In the genomic region with DNA sequence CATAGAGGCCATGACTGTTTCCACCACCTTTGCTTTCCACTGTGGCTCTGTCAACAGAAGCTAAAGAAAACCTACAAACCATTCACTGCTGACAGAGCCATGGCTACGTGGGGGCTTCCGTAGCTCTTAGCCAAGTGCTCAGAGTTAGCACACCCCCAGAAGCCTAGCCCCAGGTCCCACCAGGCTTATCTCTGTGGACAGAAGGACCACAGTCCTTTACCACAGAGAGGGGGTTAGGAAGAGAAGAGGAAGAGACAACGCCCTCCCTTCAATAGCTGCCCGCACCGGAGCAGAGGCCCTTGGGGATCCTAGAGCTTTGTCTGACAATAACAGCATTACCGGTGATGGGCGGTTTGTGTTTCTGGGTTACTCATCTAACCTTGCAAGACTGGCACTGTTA, we compare ENCODE assay signal across 14 mouse cellular contexts. TPM values are rescaled to one million over a fixed set of nuclear protein-coding genes. Genes with fewer than 3 reads are reported as not detected.
DNase-seq lines count a peak whose midpoint lies in the region; ATAC-seq and TF ChIP-seq lines count a peak whose summit lies in the region.
"Had no signal": no experiment of that assay in that cellular context is flagged by ENCODE, and none has a peak within 500 bp of the region (broad histone marks: within the 10 kb centered on the region; RNA-seq: fewer than 3 reads in every experiment).

No protein-coding gene starts in this region.

- no peaks in the 10 kb centered on the region for H3K9me3 ChIP-seq in G1E (replicated peaks)
- H3K9me3 ChIP-seq in heart, postnatal 0 days (replicated peaks; ENCODE audit: control insufficient read depth, low read length) = no peaks in the 10 kb centered on the region
- no peaks in the 10 kb centered on the region for H3K9me3 ChIP-seq in liver, postnatal 0 days (ENCODE audit: low read length)

- H3K9ac ChIP-seq in heart, postnatal 0 days (replicated peaks; ENCODE audit: low read depth, low read length) = no peak overlapping the region
- 0 out of 2 replicates have a peak overlapping the region, but pooled peaks have one; percentile 8 for H3K9ac ChIP-seq in liver, postnatal 0 days (replicated peaks)

- ATAC-seq in G1E (ENCODE audit: extremely low read depth, insufficient number of reproducible peaks, low FRiP score, poor library complexity, severe bottlenecking) = peak; percentile 94
- ATAC-seq in heart, postnatal 0 days (ENCODE audit: insufficient read depth, low read depth) = peak; percentile 34
- ATAC-seq in liver, postnatal 0 days = peak; percentile 48
- ATAC-seq: inflammation-experienced regulatory T-cells, adult 6 months had no signal

- no peak for TF ChIP-seq EP300 in heart, postnatal 0 days (IDR thresholded peaks at IDR 0.05; ENCODE audit: low read depth)
- no peak for TF ChIP-seq EP300 in liver, postnatal 0 days (IDR thresholded peaks at IDR 0.05; ENCODE audit: low read depth)

- DNase-seq in heart, adult 18-20 months = peak; percentile 20 to 48
- no peak for DNase-seq in heart, postnatal 4 days
- peak; percentile 94 for DNase-seq in G1E (ENCODE audit: low spot score)
- DNase-seq in heart, postnatal 0 days (ENCODE audit: low spot score) = no peak
- DNase-seq in liver, postnatal 0 days = no peak
- no peak for DNase-seq in ovary, postnatal 36 days (ENCODE audit: low spot score)
- DNase-seq in thymus, postnatal 0 days (ENCODE audit: low spot score) = no peak
- DNase-seq in left cerebral cortex, adult 18-20 months (ENCODE audit: low spot score in 2 of 2) = no peak
- DNase-seq: adrenal gland, postnatal 25 days; cerebellum, adult 8-10 months; thymus, postnatal 25 days had no signal

- H3K4me1 ChIP-seq in G1E (ENCODE audit: insufficient read depth, low read depth, low read length) = peaks cover 100% of the 10 kb centered on the region
- H3K4me1 ChIP-seq in heart, postnatal 0 days (ENCODE audit: control insufficient read depth, insufficient read depth) = peaks cover 1% of the 10 kb centered on the region
- H3K4me1 ChIP-seq in liver, postnatal 0 days (ENCODE audit: insufficient read depth) = peaks cover 54% of the 10 kb centered on the region

- TF ChIP-seq CTCF in G1E (IDR thresholded peaks at IDR 0.05; ENCODE audit: low read depth, low read length) = no peak
- TF ChIP-seq CTCF in heart, postnatal 0 days (IDR thresholded peaks at IDR 0.05; ENCODE audit: low read depth) = no peak
- TF ChIP-seq CTCF in liver, postnatal 0 days (IDR thresholded peaks at IDR 0.05; ENCODE audit: low read depth) = no peak

- peak overlapping the region; percentile 58 for H3K27ac ChIP-seq in heart, postnatal 0 days (ENCODE audit: low read depth)
- peak overlapping the region; percentile 73 for H3K27ac ChIP-seq in liver, postnatal 0 days (ENCODE audit: low read depth)

- WGBS in heart, postnatal 0 days = 56% methylated on average over 7 of the region's 7 CpGs
- 29% methylated on average over 7 of the region's 7 CpGs for WGBS in liver, postnatal 0 days (ENCODE audit: insufficient replicate concordance)

- no peak overlapping the region for H3K4me2 ChIP-seq in heart, postnatal 0 days (ENCODE audit: low read depth, low read length)
- H3K4me2 ChIP-seq in liver, postnatal 0 days (ENCODE audit: low read depth, low read length) = peak overlapping the region; percentile 39; the same call in 1 of the 2 replicates

- H3K27me3 ChIP-seq in G1E (ENCODE audit: insufficient read depth, low read length) = no peaks in the 10 kb centered on the region
- H3K27me3 ChIP-seq in heart, postnatal 0 days (ENCODE audit: control insufficient read depth, insufficient read depth, low read length) = no peaks in the 10 kb centered on the region
- H3K27me3 ChIP-seq in liver, postnatal 0 days (ENCODE audit: insufficient read depth, low read length) = no peaks in the 10 kb centered on the region

- peak overlapping the region; percentile 68 for H3K4me3 ChIP-seq in G1E (ENCODE audit: low read depth, low read length)
- H3K4me3 ChIP-seq in heart, postnatal 0 days (ENCODE audit: low read depth, low read length) = no peak overlapping the region
- no peak overlapping the region for H3K4me3 ChIP-seq in liver, postnatal 0 days (ENCODE audit: low read depth, low read length)

- peaks cover 93% of the 10 kb centered on the region for H3K36me3 ChIP-seq in G1E (replicated peaks)
- H3K36me3 ChIP-seq in heart, postnatal 0 days (replicated peaks; ENCODE audit: control insufficient read depth, insufficient read depth, low read length) = no peaks in the 10 kb centered on the region
- no peaks in the 10 kb centered on the region for H3K36me3 ChIP-seq in liver, postnatal 0 days (replicated peaks; ENCODE audit: insufficient read depth, low read length)

RNA-seq across cellular contexts. Expression of gene Spns2, which starts 14.3 kb away (rescaled TPM):
- total RNA-seq in heart, adult 18-20 months (2021) = 1 to 10 TPM; 6.3 to 9.0 TPM
- total RNA-seq in heart, postnatal 4 days (2021) = 10 to 100 TPM; 17.0 to 18.0 TPM
- total RNA-seq in G1E (2014; fragmentation: Nextera tagmentation) (129 and 145 TPM in 2 replicates), G1E (2017) (29.3 and 40.8 TPM in 2 replicates)
- 69.2 and 113 TPM in 2 replicates for polyA plus RNA-seq in G1E (2012)
- total RNA-seq in heart, postnatal 0 days (2014; rRNA removed; ENCODE audit: low replicate concordance) = 31.8 and 44.2 TPM in 2 replicates
- 2.4 and 2.9 TPM in 2 replicates for polyA plus RNA-seq in heart, postnatal 0 days (2015; fragmentation: Nextera tagmentation; extraction: Ambion mirVana)
- 4.1 and 4.9 TPM in 2 replicates for polyA plus RNA-seq in liver, postnatal 0 days (2015; fragmentation: Nextera tagmentation; extraction: Ambion mirVana)
- 1.4 and 1.5 TPM in 2 replicates for polyA plus RNA-seq in thymus, postnatal 0 days (2015; fragmentation: Nextera tagmentation; extraction: Ambion mirVana)
- 10 to 100 TPM; 53.7 to 55.4 TPM for total RNA-seq in left cerebral cortex, adult 18-20 months (2021)
- polyA plus RNA-seq: inflammation-experienced regulatory T-cells, adult 6 months had no signal

RNA-seq across cellular contexts. Expression of gene Mybbp1a, which starts 34.3 kb away (rescaled TPM):
- 10 to 100 TPM; 43.1 to 47.5 TPM for total RNA-seq in heart, adult 18-20 months (2021)
- 10 to 100 TPM; 55.6 to 55.9 TPM for total RNA-seq in heart, postnatal 4 days (2021)
- total RNA-seq in G1E (2014; fragmentation: Nextera tagmentation) (496 and 593 TPM in 2 replicates), G1E (2017) (96.8 and 125 TPM in 2 replicates)
- polyA plus RNA-seq in G1E (2012) = 195 and 253 TPM in 2 replicates
- total RNA-seq in heart, postnatal 0 days (2014; rRNA removed; ENCODE audit: low replicate concordance) = 20.5 and 20.9 TPM in 2 replicates
- polyA plus RNA-seq in heart, postnatal 0 days (2015; fragmentation: Nextera tagmentation; extraction: Ambion mirVana) = 41.3 and 42.1 TPM in 2 replicates
- polyA plus RNA-seq in liver, postnatal 0 days (2015; fragmentation: Nextera tagmentation; extraction: Ambion mirVana) = 40.2 and 44.5 TPM in 2 replicates
- 124 and 128 TPM in 2 replicates for polyA plus RNA-seq in thymus, postnatal 0 days (2015; fragmentation: Nextera tagmentation; extraction: Ambion mirVana)
- 10 to 100 TPM; 53.3 to 53.6 TPM for total RNA-seq in left cerebral cortex, adult 18-20 months (2021)

RNA-seq across cellular contexts. Expression of gene Ggt6, which starts 40.1 kb away (rescaled TPM):
- total RNA-seq in heart, adult 18-20 months (2021) = not detected
- not detected for total RNA-seq in heart, postnatal 4 days (2021)
- total RNA-seq in G1E (2014; fragmentation: Nextera tagmentation) = not detected in 2 replicates
- 0.05 TPM in 1 of 2 replicates, not detected in the other for total RNA-seq in G1E (2017)
- not detected in 2 replicates for polyA plus RNA-seq in G1E (2012)
- 5.3 TPM in 1 of 2 replicates, not detected in the other for total RNA-seq in heart, postnatal 0 days (2014; rRNA removed; ENCODE audit: low replicate concordance)
- polyA plus RNA-seq in heart, postnatal 0 days (2015; fragmentation: Nextera tagmentation; extraction: Ambion mirVana) = 0.05 TPM in 1 of 2 replicates, not detected in the other
- 0.79 and 1.2 TPM in 2 replicates for polyA plus RNA-seq in liver, postnatal 0 days (2015; fragmentation: Nextera tagmentation; extraction: Ambion mirVana)
- 1.0 and 1.1 TPM in 2 replicates for polyA plus RNA-seq in thymus, postnatal 0 days (2015; fragmentation: Nextera tagmentation; extraction: Ambion mirVana)
- under 1 TPM in 1 of 2 experiments, not detected in 1; 0.23 TPM for total RNA-seq in left cerebral cortex, adult 18-20 months (2021)
- polyA plus RNA-seq: inflammation-experienced regulatory T-cells, adult 6 months; limb, embryonic 11.5 days; neural tube, embryonic 14.5 days had no signal

Comparison
In these comparisons a context has a peak if more than half of its experiments do, and no peak if none do; other contexts are left out.
1. DNase-seq: peak in heart, adult 18-20 months (2 of 2) and G1E (single experiment); none in heart, postnatal 4 days (single experiment), heart, postnatal 0 days (single experiment), liver, postnatal 0 days (single experiment), ovary, postnatal 36 days (single experiment), thymus, postnatal 0 days (single experiment) and left cerebral cortex, adult 18-20 months (0 of 2).
2. ATAC-seq: peak in every context shown above with its lines; median percentile 94 in G1E; 48 in liver, postnatal 0 days; 34 in heart, postnatal 0 days.